Mouse (Mus musculus) hematopoietic stem cell, adult 5-6 weeks (primary cell): ENCODE data around the gene Pcp4l1. TPM values are rescaled to one million over a fixed set of nuclear protein-coding genes. Genes with fewer than 3 reads are reported as not detected.
"Not testable (repeated sequence)": the region's sequence is repeated elsewhere in the genome, so short reads cannot be mapped to it uniquely, and the experiment has no call there.

Source experiments
- ATAC-seq, 2 experiments: fragments of 125-278 bp in 1 of 2; replicated peaks in 1 of 2; 2 replicates each; pipeline ENCODE4 v1.8.0; 2016 to 2017; ENCODE audit warnings: inconsistent platforms in 2 of 2, mild to moderate bottlenecking in 2 of 2, moderate number of reproducible peaks in 2 of 2, low read depth in 1 of 2, moderate TSS enrichment in 1 of 2; ENCODE audit not compliant: low FRiP score in 2 of 2, poor library complexity in 2 of 2, severe bottlenecking in 2 of 2, insufficient read depth in 1 of 2, low TSS enrichment in 1 of 2
- total RNA-seq: library from RNA; stranded (forward); fragments of 172-1452, 232-1000 nt; gene quantifications from 2 replicates; pipeline ENCODE4 v1.2.3, GENCODE M21; 2017

Gene Pcp4l1
- 42.7 and 46.5 TPM in 2 replicates for total RNA-seq

GRCm38 (mm10) chr1:171195887-171196397, at the start of gene Pcp4l1:
Pcp4l1 (minus strand) TSS chr1:171196268.
- ATAC-seq: peak; percentile 97 to 99

- no peak for ATAC-seq
These were observed 49.3 kb upstream of the Pcp4l1 start for GRCm38 (mm10) chr1:171245353-171245752.

GRCm38 (mm10) chr1:171241952-171242351, 45.9 kb upstream of the Pcp4l1 start:
- ATAC-seq: not testable (repeated sequence)

GRCm38 (mm10) chr1:171240911-171241310, 44.8 kb upstream of the Pcp4l1 start:
- ATAC-seq: no peak

- no peak for ATAC-seq
These were observed 44.1 kb upstream of the Pcp4l1 start for GRCm38 (mm10) chr1:171239992-171240744.

- peak; percentile 58 to 74; a peak in 3 of 4 replicates for ATAC-seq
These were observed 42.4 kb upstream of the Pcp4l1 start for GRCm38 (mm10) chr1:171238463-171238862.

GRCm38 (mm10) chr1:171237438-171237837, 41.4 kb upstream of the Pcp4l1 start:
- ATAC-seq: no peak

- ATAC-seq: no peak
These were observed 39.7 kb upstream of the Pcp4l1 start for GRCm38 (mm10) chr1:171235791-171236190.

GRCm38 (mm10) chr1:171234538-171234937, 38.5 kb upstream of the Pcp4l1 start:
- ATAC-seq: peak; percentile 12 to 13; a peak in 1 of 4 replicates

- peak; percentile 40 to 75 for ATAC-seq
These were observed 38.1 kb upstream of the Pcp4l1 start, which contains the start of gene Fcer1g for GRCm38 (mm10) chr1:171234126-171234525. Fcer1g (minus strand) TSS chr1:171234365.

- ATAC-seq: peak in 1 of 2 experiments; percentile 3; a peak in 2 of 4 replicates
These were observed 37.0 kb upstream of the Pcp4l1 start for GRCm38 (mm10) chr1:171232800-171233730.

- ATAC-seq: no peak
These were observed 36.3 kb upstream of the Pcp4l1 start for GRCm38 (mm10) chr1:171232348-171232747.

GRCm38 (mm10) chr1:171231844-171232243, 35.8 kb upstream of the Pcp4l1 start:
- peak; percentile 47 to 50; a peak in 1 of 4 replicates for ATAC-seq

GRCm38 (mm10) chr1:171230215-171230614, 34.1 kb upstream of the Pcp4l1 start:
- ATAC-seq: no peak

- ATAC-seq: no peak
These were observed 33.7 kb upstream of the Pcp4l1 start for GRCm38 (mm10) chr1:171229750-171230149.

- ATAC-seq: no peak
These were observed 31.8 kb upstream of the Pcp4l1 start for GRCm38 (mm10) chr1:171227879-171228278.

- ATAC-seq: no peak
These were observed 30.7 kb upstream of the Pcp4l1 start for GRCm38 (mm10) chr1:171226780-171227179.

- no peak for ATAC-seq
These were observed 28.8 kb upstream of the Pcp4l1 start, which contains the start of gene Apoa2 for GRCm38 (mm10) chr1:171224857-171225256. Apoa2 (plus strand) TSS chr1:171225054.
